Mouse (Mus musculus): ENCODE data around the gene Apc2.

The Apc2 gene

GRCm38 (mm10) chr10:80262776-80263365 is 32.9 kb upstream of the Apc2 start:
- DNase-seq (ENCODE audit: extremely low read depth, low read depth) = no peak

DNA sequence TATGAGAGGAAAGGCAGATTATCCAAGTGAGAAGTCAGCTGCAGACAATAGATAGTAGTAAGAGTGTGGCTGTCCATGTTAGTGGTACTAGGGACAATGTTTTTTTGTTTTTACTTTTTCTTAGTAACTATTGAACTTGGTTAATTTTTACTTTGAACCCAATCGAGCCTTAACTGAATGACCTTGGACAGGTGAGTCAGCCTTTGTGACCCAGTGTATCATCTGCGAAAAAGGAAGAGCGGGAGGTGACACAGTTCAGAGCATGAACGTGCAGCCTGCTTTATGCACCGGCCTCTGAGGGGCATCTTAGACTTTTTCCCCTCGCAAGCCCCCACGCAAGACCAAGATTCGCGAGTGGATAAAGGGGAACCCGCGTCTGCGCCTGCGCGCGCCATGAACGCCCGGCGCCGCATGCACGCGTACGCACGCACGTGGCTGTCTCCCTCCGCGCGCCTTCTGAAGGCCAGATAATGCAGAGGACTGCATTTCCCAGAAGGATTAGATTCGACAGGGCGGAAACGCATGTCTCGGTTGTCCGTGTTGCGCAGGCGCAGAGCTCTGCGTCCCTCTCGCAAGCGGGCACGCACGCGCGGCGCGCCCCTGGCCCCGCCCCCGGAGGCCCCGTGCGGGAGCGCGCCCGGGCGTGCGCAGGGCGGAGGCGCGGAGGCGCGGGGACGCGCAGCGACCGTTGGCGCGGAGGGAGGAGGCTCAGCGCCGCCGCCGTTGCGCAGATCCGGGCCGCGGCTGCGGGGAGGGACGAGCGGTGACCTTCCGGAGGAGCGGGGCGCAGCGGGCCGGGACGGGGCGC is 31.2 kb upstream of the Apc2 start:
- peak; percentile 97 for DNase-seq (ENCODE audit: extremely low read depth, low read depth)

GRCm38 (mm10) chr10:80265149-80265486 is 30.7 kb upstream of the Apc2 start:
- no peak for DNase-seq (ENCODE audit: extremely low read depth, low read depth)

DNA sequence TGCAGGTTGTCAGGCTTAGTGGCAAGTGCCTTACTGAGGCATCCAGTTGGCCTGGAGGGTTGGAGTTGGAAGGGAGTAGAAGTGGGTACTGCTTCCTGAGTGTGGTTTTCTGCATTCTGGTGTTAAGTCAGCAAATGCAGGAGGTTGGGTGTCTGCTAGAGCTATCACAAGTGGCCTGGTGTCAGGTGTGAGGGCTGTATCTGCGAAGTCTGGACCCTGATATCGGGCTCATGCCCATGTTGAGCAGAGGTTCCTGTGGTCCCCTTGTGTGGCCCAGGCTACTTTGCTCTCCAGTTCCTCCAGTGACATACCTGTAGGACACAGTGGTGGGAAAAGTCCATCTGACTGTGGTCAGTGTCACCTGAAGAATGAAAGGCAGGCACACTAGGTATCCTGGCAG is 25.7 kb upstream of the Apc2 start:
- no peak for DNase-seq (ENCODE audit: extremely low read depth, low read depth)

- DNase-seq (ENCODE audit: extremely low read depth, low read depth) = no peak
These were observed 25.0 kb upstream of the Apc2 start for GRCm38 (mm10) chr10:80270734-80271181.

GRCm38 (mm10) chr10:80271186-80271843 is 24.5 kb upstream of the Apc2 start:
- no peak for DNase-seq (ENCODE audit: extremely low read depth, low read depth)

DNA sequence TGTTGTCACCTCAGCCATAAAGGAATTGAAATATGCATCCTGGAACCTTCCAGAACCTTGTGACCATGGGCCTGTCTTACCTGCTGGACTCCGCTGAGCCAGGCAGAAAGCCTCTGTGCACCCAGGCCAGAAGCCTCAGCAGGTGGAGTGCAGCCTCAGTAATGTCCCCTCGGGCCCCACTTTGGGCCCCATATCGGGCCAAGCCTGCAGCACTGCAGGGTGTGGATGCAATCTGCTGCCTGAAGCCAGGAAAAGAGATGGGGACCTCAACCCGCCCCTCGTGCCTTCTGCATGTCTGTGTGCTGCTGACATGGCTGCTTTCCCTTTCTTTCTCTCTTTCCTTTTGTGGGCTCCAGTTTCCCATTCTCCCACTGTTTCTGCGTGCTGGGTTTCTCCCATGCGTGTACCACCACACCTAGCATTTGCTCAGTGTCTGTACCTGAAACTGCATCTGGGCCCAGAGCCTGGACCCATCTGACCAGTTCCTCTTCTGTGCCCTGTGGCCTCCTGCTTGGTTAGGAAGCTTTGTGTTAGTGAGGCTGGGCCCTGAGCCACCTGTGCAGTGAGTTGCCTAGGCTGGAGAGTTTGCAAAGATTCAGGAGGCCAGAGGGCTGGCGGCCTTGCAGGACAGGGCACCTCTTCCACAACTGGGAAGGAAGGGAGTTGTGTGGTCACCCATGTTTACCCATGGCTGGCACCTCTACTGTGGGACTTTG is 23.7 kb upstream of the Apc2 start:
- no peak for DNase-seq (ENCODE audit: extremely low read depth, low read depth)

DNA sequence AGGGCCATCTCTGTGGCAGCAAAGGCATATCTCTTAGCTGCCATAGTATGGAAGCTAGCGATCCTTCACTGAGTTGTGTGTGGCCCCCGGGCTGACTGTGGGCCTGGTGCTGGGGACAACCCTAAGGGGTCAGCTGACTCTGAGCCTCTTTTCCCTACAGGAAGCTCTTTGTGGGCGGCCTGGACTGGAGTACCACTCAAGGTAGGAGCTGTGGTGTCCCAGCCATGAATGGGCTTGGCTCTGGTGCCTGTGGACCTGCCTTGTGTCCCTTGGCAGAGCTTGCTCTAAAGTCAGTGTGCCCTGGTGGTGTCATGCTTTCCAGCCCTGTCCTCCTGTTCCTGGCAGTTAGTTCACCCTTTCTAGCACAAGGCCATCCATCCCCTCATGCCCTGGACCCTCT is 21.9 kb upstream of the Apc2 start:
- DNase-seq (ENCODE audit: extremely low read depth, low read depth) = no peak

DNA sequence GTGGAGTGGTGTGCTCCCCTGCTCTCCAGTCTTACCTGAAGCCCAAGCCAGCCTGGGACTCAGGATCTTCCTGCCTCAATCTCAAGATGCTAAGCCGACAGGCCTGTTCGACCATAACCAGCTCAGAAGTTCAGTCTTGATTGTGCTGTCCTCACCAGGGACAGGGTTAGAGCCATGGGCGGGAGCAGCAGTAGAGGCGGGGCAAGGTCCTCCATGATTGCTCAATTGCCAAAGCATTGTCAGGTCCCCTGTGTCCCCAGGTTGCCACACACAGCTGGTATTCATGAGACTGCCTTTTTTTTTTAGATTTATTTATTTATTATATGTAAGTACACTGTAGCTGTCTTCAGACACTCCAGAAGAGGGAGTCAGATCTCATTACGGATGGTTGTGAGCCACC is 19.5 kb upstream of the Apc2 start:
- DNase-seq (ENCODE audit: extremely low read depth, low read depth) = no peak

- no peak for DNase-seq (ENCODE audit: extremely low read depth, low read depth)
These were observed 17.4 kb upstream of the Apc2 start for GRCm38 (mm10) chr10:80278390-80278789.

DNA sequence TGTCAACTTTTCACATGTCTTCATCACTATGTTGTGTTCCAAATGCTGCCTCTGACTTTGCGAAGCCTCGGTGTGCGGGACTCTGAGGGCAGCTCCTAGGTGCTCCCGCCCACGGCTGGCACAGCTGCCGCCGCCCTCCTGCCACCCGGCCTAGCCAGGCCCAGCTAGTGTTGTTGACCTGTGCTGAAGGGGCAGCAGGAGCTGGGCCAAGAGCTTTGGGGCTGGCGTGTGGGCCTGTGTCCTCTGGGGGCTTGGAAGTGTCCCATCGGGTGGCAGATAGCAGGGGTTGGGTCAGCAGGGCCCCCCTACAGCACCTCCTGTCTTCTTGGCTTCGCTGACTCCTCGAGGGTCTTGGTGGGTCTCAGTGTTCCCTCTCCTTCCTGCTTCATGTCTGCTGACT is 16.5 kb upstream of the Apc2 start:
- DNase-seq (ENCODE audit: extremely low read depth, low read depth) = no peak

GRCm38 (mm10) chr10:80281304-80281703 is 14.5 kb upstream of the Apc2 start:
- DNase-seq (ENCODE audit: extremely low read depth, low read depth) = no peak

GRCm38 (mm10) chr10:80281921-80282371 is 13.8 kb upstream of the Apc2 start:
- no peak for DNase-seq (ENCODE audit: extremely low read depth, low read depth)

- DNase-seq (ENCODE audit: extremely low read depth, low read depth) = no peak
These were observed 13.0 kb upstream of the Apc2 start for GRCm38 (mm10) chr10:80282481-80283441.

DNA sequence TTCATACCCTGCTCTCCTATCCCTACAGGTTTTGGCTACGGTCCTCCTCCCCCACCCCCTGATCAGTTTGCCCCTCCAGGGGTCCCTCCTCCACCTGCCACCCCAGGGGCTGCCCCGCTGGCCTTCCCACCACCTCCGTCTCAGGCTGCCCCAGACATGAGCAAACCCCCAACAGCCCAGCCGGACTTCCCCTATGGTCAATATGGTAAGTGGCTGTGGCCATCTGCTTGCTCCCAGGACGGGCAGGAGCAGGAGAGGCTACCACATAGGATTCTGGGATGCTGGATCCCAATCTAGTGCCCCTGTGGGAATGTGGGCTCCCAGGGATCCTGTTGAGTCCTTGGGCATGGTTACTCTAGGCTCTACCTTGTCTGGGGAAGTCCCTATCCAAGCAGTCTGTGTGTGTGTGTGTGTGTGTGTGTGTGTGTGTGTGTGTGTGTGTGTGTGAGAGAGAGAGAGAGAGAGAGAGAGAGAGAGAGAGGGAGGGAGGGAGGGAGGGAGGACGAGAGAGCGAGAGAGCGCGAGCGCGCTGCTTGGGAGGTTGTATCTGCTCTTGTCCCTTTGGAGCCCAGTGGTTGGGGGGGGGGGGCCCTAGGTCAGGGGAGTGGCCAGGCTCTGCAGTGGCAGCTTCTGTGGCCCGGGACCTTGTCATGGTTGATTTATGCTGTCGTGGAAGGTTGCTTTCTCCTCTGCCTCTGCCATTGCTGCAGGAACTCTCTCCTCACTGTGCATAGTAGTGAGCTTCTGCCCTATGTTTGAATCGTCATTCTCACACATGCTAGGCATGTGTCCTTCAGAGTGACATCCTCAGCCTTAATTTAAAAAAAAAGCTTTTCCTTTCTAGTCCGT is 10.3 kb upstream of the Apc2 start:
- no peak for DNase-seq (ENCODE audit: extremely low read depth, low read depth)

- no peak for DNase-seq (ENCODE audit: extremely low read depth, low read depth)
These were observed 7.7 kb upstream of the Apc2 start for GRCm38 (mm10) chr10:80288097-80288496.

DNA sequence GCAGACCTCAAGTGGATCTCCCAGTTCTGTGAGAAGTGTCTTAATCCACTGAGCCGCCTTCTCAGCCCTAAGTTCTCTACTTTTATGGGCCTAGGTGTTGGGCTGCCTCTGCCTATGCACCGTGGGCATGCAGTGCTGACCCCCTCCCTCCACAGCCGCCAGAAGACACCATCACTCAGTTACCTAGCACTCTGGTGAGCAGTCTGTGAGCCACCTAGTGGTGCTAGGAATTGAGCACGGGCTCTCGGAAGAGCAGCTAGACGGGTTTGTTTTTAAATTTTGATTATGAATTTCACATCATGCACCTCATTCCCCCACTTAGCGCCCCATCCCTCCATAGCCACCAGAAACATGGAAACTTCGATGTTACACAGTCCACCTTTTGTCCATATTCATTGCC is 7.1 kb upstream of the Apc2 start:
- no peak for DNase-seq (ENCODE audit: extremely low read depth, low read depth)

- DNase-seq (ENCODE audit: extremely low read depth, low read depth) = peak; percentile 84
These were observed 3.3 kb upstream of the Apc2 start, which contains the start of gene Rps15 for GRCm38 (mm10) chr10:80292251-80293146. Gene Rps15, plus strand, starts transcription at chr10:80292453.

- DNase-seq (ENCODE audit: extremely low read depth, low read depth) = no peak
These were observed 2.5 kb upstream of the Apc2 start for GRCm38 (mm10) chr10:80293325-80293724.

Measured in MEL-GATA-1-ER (cell line).